Mouse (Mus musculus): ENCODE results near the gene Kcns1.

GRCm38 (mm10) chr2:164150086-164150760, 20.7 kb downstream of the Kcns1 start:
- TF ChIP-seq CTCF (IDR thresholded peaks at IDR 0.05; ENCODE audit: low read depth, low read length) (no peak), POLR2A (IDR thresholded peaks at IDR 0.05; ENCODE audit: borderline replicate concordance, low read depth, low read length) (no peak)
